Mouse (Mus musculus): ENCODE data around the gene Nid2.

The Nid2 gene

DNA sequence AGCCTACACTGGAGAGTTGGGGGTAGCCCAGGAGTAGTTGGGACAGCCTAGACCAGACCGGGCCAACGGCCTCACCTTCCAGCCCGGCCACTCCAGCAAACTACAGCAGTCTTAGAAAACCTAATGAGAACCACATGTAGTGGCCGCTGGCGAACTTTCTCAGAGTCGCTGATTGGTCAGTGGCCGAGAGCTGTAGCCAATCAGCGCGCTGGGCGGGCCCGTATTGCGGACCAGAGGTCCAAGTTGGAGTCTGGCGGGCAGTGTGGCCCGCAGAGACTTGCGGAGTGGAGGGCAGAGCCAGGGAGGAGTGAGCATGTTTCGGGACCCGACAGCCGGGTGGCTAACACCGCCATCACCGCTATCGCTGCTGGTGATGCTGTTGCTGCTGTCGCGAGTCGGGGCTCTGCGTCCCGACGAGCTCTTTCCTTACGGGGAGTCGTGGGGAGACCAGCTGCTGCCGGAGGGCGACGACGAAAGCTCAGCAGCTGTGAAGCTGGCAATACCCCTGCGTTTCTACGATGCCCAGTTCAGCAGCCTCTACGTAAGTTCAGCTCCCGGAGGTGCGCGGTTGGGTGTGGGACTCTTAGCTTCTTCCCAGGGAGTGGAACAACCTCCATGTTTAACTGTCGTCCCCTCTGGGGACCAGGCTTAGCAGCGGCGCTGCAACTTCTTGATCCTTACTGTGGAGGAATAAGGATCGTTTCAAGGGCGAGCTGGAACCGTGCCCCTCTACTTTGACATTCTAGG is at the start of gene Nid2:
Gene Nid2 (plus strand): TSS at position 241 of the 747 bp plus-strand sequence.
- peak; percentile 21 to 57 for DNase-seq

DNA sequence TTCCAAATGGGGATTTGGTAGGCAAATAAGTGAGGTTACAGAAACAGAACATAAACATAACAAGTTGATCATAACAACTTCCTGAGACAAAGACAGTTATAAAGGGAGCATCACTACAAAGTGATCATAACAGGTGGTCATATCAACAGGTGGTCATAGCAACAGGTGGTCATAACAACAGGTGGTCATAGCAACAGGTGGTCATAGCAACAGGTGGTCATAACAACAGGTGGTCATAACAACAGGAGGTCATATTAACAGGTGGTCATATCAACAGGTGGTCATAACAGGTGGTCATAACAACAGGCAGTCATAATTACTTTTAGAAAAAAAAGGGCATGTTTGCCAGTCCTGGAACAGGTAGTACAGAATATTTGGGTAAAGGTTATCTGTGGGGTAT is 49.5 kb upstream of the Nid2 start:
- no peak for DNase-seq

DNA sequence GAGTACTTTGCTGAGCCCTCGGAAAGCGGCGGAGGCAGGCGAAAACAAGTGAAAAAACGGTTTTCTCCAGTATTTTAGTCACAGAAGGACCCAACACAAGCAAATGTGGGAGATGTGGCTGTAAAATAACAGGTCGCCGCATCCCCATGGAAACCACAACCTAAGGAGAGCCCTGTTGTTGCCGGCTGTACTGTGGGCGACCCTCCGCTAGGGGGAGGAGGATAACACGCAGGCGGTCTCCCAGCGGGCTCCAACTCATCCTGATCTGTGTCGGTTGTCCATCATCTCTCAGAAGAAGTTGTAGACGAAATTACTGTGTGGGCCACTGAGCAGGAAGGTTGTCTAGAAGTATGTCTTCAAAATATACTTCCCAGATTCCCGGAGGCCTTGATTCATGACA is 45.4 kb upstream of the Nid2 start:
- DNase-seq, result peak; percentile 64 to 76

DNA sequence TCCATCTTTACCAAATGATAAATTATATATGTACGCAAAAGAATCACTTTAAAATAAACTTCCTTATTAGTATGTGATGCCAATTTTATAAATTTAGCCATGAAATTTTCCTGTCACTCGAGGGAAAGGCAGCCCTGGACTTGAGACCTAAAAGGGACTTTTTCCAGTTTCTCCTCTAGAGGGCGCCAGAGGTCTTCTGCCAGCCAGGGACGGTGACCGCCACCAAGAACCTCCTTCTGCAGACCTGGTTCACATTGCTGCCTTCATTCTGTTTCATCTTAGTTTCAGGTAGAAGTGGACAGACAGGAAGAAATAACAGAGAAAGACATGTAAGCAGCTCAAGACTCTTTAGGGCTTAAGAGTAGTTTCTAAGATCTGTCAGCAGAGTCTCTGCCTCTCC is 44.6 kb upstream of the Nid2 start:
- peak; percentile 60 to 72 for DNase-seq

DNA sequence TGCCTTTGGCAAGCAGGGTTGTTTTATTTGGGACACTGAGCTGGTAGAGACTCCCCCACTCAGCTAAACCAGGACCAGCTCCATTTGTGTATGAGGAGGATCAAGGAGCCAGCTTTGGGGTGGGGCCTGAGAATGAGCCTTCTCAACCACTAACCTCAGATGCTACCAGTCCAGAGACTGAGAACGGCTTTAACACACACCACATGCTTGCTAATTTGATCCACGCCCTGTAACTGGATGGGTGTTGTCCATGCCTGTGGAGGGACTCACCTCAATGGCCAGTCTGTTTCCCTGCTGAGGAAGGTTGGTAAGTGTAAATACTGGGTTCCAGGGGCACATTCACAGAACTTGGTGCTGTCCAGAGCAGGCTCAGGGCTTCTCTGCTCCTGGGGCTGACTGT is 44.1 kb upstream of the Nid2 start:
- DNase-seq, result no peak

DNA sequence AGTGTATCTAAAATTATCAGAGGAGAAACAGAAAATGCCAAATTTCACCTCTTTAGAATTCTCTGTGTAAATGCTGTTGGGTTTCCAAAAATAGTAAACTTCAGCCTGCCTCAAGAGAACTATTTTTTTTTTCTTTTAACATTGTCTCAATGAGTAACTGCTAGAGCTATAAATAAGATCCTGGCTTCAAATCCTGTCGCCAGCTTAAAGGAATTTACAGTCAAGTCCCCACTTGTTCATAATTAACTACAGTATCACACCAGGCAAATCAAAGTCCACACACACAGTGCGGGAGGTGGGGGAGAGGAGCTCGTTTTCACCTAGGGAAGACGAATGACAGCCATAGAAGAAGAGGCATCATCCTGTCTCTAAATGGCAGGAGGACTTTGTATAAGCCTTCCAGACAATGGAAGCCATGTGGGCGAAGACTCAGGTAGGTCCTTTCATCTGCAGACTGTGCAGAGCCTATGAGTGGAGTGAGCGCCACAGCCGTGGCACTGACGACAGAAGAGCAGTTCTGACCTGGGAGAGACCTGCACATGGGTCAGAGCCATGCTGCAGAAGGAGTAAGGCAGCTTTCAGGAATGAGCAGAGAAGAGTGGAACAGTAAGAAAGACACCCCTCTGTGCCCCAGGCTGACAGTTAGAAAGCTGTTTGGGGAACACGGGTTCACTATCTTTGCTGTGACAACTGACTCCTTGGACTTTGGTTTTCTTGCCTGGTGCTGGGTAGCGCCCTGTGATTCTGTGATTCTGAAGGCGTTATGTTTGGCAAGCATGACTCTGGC is 43.2 kb upstream of the Nid2 start:
- DNase-seq, result no peak

DNA sequence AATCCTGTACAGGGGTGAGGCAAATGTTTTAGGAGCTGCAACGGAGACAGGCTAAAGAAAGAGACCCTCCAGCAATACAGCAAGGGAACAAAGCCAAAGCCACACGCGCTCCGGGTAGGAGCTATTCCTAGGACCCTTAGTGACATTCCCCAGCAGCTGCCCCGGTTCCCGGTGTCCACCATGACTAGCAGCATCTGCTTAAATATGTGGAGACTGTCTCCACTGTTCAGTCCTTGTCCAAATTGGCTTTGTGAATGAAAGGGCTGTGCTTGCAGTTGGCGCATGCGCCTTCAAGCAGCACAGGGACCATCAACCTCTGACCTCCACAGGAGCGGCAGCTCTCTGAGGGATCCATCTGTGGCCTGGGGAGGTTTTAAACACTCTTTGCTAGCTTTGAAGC is 41.9 kb upstream of the Nid2 start:
- no peak for DNase-seq

DNA sequence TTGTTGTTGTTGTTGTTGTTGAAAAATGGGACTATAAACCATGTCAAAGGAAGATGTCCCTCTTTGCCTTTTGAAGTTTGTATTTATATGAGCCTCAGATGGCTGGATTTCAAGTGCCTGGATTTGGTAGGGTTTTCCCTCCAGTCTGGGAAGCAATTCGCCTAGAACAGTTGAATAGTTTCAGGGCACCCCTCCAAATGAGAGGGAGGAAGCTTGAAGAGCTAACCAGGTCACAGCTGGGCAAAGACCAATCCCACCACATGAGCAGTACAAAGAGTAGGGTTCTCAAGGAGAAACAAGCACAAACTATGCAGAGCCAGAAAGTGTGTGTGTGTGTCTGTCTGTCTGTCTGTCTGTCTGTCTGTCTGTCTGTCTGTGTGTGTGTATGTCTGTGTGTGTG is 39.3 kb upstream of the Nid2 start:
- no peak for DNase-seq

DNA sequence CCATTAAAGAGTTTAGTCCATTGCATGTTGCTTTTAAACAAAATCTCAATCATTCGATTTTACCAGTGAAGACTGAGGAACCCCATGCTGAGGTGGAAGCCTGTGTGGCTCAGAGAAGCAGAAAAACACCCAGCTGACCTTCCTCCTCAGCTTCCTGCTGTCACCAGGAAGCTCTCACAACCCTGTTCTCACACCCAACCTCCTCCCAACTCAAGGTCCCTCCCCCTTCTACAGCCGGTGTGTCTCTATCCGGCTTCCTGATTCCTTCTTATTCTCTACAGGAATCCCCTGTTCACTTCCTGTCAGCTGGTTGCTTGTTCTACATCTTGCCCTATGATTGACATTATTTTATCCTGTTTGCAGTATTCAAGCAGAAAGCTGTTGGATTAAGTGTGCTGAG is 38.0 kb upstream of the Nid2 start:
- no peak for DNase-seq

DNA sequence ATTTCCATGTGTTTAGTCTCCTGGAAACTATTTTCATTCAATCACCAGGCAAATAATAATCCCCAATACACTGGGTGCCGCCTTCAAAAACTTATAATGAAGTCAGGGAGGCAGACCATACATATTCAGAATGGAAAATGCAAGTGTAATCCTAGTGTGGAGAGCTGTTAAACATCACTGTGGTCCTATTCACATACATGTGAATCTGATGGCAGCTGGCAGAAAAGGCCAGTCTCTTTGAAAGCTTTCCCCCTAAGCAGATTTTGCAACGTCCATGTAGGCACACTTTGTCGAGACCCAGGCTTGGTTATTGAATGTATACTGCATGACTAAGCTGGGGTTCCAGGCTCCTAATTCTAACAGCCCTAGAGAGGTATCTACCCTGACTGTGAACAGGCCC is 32.0 kb upstream of the Nid2 start:
- DNase-seq, result no peak

DNA sequence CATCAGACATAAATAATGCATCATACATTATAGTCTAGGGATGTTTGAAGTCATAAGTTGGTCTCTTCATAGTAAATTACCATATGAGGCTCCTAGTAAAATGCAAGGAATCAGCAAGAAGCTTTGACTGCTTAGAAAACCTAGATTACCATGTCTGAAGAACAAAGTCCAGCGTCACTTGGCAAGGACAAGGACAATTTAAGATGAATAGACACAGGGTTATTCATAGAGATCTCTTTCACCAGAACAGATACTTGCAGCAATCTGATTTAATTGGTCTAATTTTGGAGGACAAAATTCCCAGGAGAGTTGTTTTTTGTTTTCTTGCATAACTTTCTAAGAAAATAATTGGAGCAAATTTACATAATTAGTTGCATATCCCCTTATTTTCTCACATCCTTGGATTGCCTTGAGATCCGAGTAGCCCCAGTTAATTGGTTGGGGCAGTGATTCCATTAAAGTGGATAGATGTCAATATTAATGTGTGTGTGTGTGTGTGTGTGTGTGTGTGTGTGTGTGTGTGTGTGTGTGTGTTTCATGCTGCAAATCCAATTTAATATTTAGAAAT is 30.9 kb upstream of the Nid2 start:
- DNase-seq, result no peak

DNA sequence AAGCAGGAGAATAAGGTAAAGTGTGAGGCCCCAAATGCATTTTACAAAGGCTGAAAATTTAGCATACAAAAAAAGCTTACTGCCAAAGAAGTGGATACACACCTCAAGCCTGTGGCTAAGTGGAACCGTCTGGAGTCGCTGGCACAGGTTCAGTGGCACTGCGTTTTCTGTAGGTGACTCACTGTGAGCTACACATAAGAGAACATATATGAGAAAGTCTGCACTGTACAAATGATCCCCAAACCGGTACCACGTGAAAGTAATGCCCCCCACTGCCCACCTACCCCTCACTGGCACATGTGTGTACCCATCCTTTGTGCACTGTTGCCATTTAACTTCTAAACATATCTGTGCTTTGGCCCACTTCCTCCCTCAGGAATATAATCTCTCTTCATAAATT is 22.8 kb upstream of the Nid2 start:
- no peak for DNase-seq

DNA sequence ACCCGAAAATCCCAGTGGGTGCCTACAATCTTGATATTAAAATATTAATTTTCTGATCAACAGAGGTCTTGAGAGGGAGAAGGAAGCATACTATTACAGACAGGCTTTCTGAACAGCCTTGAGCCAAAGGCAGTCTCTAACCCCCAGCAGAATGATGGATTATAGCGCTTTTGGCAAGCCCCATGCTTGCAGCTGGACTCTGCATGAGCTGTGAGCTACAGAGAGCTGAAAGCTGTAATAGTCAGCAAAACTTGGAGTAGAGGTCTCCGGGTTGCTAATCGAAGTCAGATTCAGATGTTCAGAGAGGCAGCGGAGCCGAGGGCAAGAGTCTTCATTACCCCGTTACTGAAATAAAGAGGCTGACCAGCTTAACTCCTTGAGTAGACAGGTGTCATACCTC is 22.3 kb upstream of the Nid2 start:
- no peak for DNase-seq

DNA sequence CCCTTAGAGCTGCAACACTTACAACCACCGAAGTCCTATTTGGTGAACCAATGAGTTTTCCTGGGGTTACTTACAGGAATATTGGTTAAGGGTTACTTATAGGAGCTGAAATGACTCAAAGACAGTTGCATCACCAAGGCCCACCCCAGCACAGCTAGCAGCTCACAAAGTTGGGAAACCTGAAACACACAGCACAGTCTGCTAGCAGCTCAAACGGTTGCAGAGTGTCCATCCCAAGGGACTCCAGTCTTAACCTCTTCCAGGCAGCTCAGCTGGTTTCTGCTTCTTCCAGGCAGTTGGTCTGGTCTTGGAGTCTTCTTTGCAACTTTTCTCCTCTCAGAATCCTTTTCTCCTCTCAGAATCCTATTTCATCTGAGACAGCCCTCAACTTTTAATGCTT is 19.0 kb upstream of the Nid2 start:
- no peak for DNase-seq

DNA sequence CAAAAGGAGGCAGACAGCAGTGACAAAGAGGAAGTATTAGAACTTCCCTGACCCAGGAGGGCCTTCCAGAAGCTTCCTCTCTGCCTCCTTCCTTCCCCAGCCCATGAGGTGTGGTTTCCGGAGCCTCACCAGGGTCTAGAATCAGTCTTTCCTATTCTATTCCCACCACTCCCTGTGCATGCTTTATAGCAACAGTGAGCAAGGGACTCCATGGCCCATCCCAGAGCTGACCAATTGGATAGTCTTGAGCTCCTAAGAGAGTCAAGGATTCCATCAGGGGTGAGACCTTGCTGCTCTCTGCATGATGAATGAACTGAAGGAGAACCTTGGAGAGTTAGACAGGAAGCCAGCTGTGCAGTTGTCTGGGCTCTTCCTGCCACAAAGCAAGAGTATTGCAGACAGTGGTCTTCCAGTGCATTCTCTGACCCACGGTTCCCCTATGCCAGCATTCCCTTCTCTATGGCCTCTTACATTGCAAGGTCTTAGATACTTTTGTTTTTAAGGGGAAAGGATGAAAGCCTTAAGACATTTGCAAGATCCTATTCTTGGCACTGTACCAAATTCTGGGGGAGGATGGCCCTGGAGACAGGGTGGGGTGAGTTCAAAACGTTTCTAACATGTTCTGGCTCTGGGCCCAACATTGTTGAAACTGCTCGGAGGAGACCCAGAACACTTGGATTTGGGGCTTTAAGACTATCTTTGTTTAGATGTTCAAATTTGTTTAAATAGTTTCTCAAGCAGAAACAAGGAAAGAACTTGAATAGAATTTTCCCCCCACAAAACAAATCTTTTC is 17.4 kb upstream of the Nid2 start:
- no peak for DNase-seq

DNA sequence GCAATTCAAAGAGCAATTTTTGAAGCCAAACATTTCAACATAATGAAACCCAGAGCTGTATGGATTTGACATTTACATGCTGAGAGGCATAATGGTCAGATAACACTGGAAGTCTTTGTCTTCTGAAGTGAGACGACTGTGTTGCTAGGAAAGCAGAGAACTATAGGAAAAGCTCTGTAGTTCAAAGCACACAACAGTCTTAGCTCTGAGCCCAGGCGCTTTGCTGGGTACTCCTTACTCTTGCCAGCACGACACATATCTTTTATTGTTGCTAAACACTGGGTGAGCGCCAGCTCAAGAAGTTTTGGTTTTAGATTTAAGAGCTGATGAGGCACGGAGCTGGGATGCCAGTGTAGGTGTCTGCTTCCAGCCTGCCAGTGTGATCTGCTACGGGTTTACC is 15.8 kb upstream of the Nid2 start:
- DNase-seq, result no peak

DNA sequence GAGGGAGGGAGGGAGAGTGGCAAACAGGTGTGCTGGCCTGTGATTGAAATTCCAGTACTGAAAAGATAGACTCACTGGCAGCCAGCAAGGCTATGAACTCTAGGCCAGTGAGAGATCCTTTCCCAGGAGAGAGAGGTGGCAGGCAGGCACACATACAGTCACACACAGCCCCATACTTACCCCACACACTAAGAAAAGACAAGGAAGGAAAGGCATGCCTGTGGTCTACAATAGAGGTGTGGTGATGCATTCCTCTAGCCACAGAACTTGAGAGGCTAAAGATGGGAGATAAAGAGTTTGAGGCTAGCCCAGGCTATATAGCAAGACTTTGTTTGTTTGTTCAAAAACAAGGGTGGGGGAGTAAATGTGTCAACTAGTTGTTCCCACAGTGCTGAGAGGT is 13.5 kb upstream of the Nid2 start:
- no peak for DNase-seq

DNA sequence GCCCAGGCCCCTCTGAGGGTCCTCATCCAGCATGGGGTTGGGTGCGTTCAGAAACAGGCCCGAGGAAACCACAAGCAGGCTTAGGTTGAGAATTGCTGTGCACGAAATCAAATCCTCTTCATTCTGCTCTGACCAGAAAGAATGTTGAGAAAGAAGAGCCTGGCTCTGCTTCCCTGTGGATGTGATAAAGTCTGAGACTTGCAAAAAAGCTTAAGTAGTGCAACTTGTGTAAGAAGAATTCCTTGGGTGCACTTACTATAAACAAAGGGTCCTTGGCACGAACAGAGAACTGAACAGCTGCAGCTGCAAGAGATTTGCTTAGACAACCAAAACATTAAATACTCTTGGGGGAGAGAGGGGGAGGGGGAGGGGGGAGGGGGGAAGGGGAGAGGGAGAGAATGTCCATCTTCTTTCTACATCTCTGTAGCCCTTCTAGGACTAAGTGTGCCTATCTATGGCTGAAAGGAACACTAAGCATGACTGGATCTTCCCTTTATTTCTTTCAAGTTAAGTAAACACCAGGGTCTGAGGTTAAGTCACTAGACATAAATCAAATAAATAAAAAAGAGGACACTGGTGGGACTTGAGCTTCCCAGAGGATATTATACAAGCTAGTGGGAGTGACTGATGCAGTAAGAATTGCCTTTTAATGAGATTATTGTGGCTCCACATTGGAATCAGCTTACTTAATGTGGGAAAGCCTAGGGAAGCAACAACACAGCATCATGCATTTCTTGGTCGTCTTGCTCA is 12.8 kb upstream of the Nid2 start:
- no peak for DNase-seq

DNA sequence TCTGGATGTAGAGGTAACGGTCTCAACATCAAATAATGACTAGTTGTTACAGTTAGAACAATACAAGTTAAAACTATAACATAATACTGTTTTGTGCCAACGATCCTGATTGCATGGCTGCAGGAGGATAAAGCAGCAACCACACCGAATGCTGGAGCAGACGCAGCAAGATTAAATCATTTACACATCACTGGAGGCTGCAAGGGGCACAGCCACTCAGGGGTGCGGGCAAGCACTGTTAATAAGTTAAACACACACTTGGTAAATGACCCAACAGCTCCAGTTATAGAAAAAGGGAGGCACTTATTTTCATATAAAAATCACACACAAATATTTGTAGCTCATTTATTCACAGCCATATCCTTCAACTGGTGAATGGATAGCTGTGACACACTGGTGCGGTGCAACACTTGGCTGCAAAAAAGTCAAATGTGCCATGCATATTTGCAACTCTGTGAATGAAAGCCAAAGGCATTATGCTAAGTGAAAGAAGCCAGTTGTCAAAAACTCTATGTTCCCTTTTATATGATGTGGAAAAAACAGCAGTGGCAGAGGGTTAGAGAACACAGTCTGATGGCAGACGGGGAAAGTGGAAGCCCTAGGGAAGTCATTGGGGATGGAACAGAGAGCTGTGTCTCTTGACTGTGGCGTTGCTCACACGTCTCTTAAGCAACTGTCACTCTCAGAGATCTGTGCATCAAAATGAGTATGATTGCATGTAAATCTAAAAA is 11.5 kb upstream of the Nid2 start:
- DNase-seq, result no peak

DNA sequence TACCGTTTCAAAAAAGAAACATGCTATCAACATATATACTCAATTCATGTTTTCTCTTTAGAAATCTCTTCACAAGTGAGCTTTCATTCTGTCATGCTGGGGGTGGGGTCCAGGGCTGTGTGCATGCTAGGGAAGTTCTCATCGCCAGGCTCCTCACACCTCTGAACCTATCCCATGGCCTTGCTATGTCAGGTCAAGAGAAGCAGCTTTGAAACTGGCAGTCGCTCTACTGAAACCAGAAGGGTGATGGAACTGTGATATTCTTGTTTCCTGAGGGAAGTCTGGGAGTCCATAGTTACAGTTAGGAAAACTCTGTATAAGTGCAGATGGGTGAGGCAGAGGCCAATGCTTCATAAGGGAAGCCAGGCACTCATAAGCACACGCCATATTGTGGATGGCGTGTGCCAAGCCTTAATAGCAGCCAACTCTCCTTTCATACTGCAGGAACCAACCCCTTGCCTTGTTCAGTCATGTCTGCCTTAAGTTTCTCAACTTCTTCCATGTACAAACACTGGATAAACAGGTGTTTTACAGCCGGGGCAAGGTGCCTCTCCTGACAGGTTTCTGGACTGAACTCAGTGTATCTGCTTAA is 10.8 kb upstream of the Nid2 start:
- no peak for DNase-seq

DNA sequence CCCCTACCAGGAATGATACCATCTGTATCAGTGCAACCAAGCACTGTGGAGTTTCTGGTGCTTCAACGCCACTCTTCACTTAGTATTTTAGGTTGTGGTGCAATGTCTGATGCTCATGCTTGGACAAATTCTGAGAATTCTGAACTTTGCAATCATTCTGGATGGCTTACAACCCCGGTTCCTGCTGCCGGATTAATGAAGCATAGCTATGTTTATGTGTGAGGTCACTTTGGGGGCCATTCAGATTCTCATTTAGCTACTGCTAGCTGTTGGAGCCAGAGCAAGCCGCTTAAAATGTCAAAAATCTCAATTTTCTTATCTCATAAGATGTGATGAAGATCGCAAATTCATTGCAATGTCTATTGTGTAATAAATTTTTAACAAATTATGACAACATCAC is 6.2 kb upstream of the Nid2 start:
- DNase-seq, result no peak

DNA sequence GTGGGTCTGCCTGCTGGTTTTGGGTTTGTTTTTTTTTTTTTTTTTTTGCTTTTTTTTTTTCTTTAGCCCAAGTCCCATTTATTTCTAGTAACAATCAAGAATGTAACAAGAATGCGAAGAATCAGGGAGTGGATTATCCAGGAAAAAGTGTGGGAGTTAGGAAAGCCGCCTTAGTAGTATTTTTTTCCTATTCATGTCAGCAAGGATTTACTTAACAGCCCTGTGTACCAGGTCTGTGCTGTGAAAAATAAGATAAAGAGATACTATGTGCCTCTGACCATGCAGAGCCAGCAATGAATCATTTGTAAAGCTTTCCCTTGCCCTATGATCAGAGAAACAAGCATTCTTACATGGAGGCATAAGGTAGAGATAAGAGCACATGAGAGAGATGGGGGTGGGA is 4.8 kb upstream of the Nid2 start:
- no peak for DNase-seq

Measured in cerebellum, postnatal 25 days (tissue).